Mouse (Mus musculus) embryonic facial prominence, embryonic 11.5 days (tissue): ENCODE measurements around the gene Fbxo4. TPM values are rescaled to one million over a fixed set of nuclear protein-coding genes. Genes with fewer than 3 reads are reported as not detected.
A peak's percentile ranks its signal among the peaks of the same experiment; 100 is the strongest.

ENCODE experiments used
- ATAC-seq: fragments of 200-750 bp; cut with Nextera tagmentation; replicated peaks from 2 replicates; pipeline ENCODE4 v1.8.0; 2017; ENCODE audit warnings: low read depth; ENCODE audit not compliant: insufficient number of reproducible peaks, low FRiP score, low TSS enrichment
- DNase-seq: peaks from one replicate; pipeline ENCODE4 v3.0.0-alpha.2; 2015; ENCODE audit warnings: low spot score
- H3K27ac ChIP-seq: fragments of 300-500 bp; sonication (generic); replicated peaks from 2 replicates; pipeline ENCODE4 v1.5.1; 2014; ENCODE audit warnings: mild to moderate bottlenecking, low read depth, low read length, control low read depth
- H3K27me3 ChIP-seq: fragments of 300-500 bp; sonication (generic); 2 replicates; pipeline ENCODE4 v1.6.1; 2014; ENCODE audit warnings: mild to moderate bottlenecking, low read length, moderate library complexity, mixed read lengths; ENCODE audit not compliant: control insufficient read depth, insufficient read depth
- H3K36me3 ChIP-seq: fragments of 300-500 bp; sonication (generic); replicated peaks from 2 replicates; pipeline ENCODE4 v1.6.1; 2014; ENCODE audit warnings: low read depth, mild to moderate bottlenecking, low read length, moderate library complexity, mixed read lengths; ENCODE audit not compliant: control insufficient read depth, insufficient read depth
- H3K4me1 ChIP-seq: fragments of 300-500 bp; sonication (generic); 2 replicates; pipeline ENCODE4 v1.6.1; 2014; ENCODE audit warnings: low read length, mixed read lengths; ENCODE audit not compliant: control insufficient read depth, insufficient read depth
- H3K4me2 ChIP-seq: fragments of 300-500 bp; sonication (generic); 2 replicates; pipeline ENCODE4 v1.6.1; 2014; ENCODE audit warnings: low read depth, mild to moderate bottlenecking, control low read depth, low read length, moderate library complexity
- H3K4me3 ChIP-seq: fragments of 300-500 bp; sonication (generic); 2 replicates; pipeline ENCODE4 v1.5.1; 2014; ENCODE audit warnings: low read depth, low read length, control low read depth
- H3K9ac ChIP-seq: fragments of 300-500 bp; sonication (generic); replicated peaks from 2 replicates; pipeline ENCODE4 v1.6.1; 2014; ENCODE audit warnings: mild to moderate bottlenecking, control low read depth, low read length
- H3K9me3 ChIP-seq: fragments of 300-500 bp; sonication (generic); replicated peaks from 2 replicates; pipeline ENCODE4 v1.6.1; 2016; ENCODE audit warnings: mild to moderate bottlenecking, low read length, inconsistent platforms, mixed read lengths; ENCODE audit not compliant: control insufficient read depth
- WGBS: fragments of 180-500 bp; shearing (Covaris S2); extraction: QIAGEN DNeasy Blood & Tissue Kit; methylation state at CpG from one replicate; pipeline ENCODE4 v1.1.7; 2014; 5-methylcytosine and 5-hydroxymethylcytosine counted together
- polyA plus RNA-seq: library from polyadenylated mRNA; unstranded; fragments of >200 nt; fragmentation: Nextera tagmentation; extraction: Ambion mirVana; gene quantifications from 2 replicates; pipeline ENCODE4 v1.2.1, GENCODE M21; 2014

Gene Fbxo4
- polyA plus RNA-seq, 1 experiment from 2014 or later, result 6.2 TPM

GRCm38 (mm10) chr15:3970193-3970592 is 9.2 kb downstream of the Fbxo4 start:
- Histone ChIP-seq H3K36me3 (no peaks in the 10 kb centered on the region), H3K9ac (no peak overlapping the region), H3K4me3 (no peak overlapping the region), H3K4me2 (no peak overlapping the region), H3K4me1 (no peaks in the 10 kb centered on the region), H3K27me3 (no peaks in the 10 kb centered on the region), H3K9me3 (no peaks in the 10 kb centered on the region), H3K27ac (no peak overlapping the region)
- no peak for ATAC-seq
- WGBS, result 94% methylated on average over 6 of the region's 6 CpGs
- DNase-seq, result no peak

GRCm38 (mm10) chr15:3969743-3970142 is 9.6 kb downstream of the Fbxo4 start:
- Histone ChIP-seq H3K27me3 (no peaks in the 10 kb centered on the region), H3K27ac (no peak overlapping the region), H3K4me3 (no peak overlapping the region), H3K4me1 (no peaks in the 10 kb centered on the region), H3K9me3 (no peaks in the 10 kb centered on the region), H3K9ac (no peak overlapping the region), H3K4me2 (no peak overlapping the region), H3K36me3 (no peaks in the 10 kb centered on the region)
- ATAC-seq (no peak), DNase-seq (no peak)
- WGBS, result 86% methylated on average over 14 of the region's 14 CpGs

DNA sequence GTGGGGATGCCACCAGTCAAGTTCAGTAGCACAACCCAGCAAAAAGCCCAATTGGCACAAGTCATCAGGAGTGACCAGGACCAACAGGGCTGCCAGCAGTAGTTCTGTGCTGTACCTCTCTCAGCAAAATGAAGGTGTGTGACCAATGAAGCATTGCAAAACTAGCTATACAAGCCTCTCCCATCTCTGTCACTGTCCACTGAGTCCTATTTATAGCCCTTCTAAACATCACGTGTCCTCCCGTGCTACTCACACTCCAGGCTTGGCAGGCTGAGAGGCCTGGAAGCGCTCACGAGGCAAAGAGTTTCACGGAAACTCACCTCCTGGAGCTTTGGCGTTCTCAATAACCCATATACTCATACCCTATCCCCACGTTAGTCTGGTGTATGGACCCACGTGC is 17.1 kb downstream of the Fbxo4 start:
- Histone ChIP-seq H3K27me3 (no peaks in the 10 kb centered on the region), H3K9ac (no peak overlapping the region), H3K36me3 (no peaks in the 10 kb centered on the region), H3K4me1 (no peaks in the 10 kb centered on the region), H3K4me3 (no peak overlapping the region), H3K4me2 (no peak overlapping the region), H3K9me3 (no peaks in the 10 kb centered on the region), H3K27ac (no peak overlapping the region)
- DNase-seq (no peak), ATAC-seq (no peak)
- WGBS, result 89% methylated on average over 8 of the region's 8 CpGs

DNA sequence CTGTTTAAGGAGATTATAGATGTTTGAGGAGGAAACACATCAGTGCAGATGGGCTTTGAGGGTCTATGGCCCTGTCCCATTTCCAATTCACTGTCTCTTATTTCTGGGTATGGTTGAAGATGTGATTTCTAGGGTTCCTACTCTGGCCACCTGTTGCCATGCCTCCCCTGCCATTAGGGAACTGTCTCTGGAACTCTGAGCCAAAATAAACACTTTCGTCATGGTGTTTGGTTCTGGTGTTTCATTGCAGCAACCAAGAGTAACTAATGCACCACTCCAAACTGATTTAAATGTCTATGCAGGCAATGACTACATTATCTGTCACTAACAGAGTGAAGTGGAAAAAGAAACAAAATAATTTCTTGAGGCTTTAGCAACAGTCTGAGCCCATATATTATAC is 19.3 kb downstream of the Fbxo4 start:
- Histone ChIP-seq H3K27ac (no peak overlapping the region), H3K4me2 (no peak overlapping the region), H3K27me3 (no peaks in the 10 kb centered on the region), H3K4me3 (no peak overlapping the region), H3K4me1 (no peaks in the 10 kb centered on the region), H3K9me3 (no peaks in the 10 kb centered on the region), H3K36me3 (no peaks in the 10 kb centered on the region), H3K9ac (no peak overlapping the region)
- DNase-seq (no peak), ATAC-seq (no peak)
- WGBS, result 59% methylated on average over 1 of the region's 1 CpGs

DNA sequence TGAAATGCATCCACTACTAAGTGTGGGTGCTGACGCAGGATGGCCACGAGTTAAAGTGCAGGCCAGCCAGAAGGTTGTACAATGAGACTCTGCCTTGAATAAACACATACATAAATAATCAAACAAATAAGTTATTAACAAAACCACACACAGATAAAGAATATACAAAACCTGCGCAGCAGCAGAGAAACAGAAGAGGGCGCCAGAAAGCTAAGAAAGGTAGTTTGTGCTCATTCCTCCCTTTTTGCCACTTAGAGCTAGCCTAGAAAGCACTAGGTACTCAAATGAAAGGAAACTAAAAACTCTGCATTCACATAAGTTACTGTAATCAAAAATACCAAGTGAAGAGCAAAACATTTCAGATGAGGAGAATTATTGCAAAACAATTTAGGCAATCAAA is 21.4 kb downstream of the Fbxo4 start:
- 28% methylated on average over 4 of the region's 4 CpGs for WGBS
- H3K27me3 ChIP-seq, result no peaks in the 10 kb centered on the region
- no peak overlapping the region for H3K27ac ChIP-seq
- no peak overlapping the region for H3K4me3 ChIP-seq
- ATAC-seq, result no peak
- no peak overlapping the region for H3K4me2 ChIP-seq
- H3K4me1 ChIP-seq, result no peaks in the 10 kb centered on the region
- no peak overlapping the region for H3K9ac ChIP-seq
- no peaks in the 10 kb centered on the region for H3K9me3 ChIP-seq
- DNase-seq, result peak; percentile 68
- no peaks in the 10 kb centered on the region for H3K36me3 ChIP-seq

DNA sequence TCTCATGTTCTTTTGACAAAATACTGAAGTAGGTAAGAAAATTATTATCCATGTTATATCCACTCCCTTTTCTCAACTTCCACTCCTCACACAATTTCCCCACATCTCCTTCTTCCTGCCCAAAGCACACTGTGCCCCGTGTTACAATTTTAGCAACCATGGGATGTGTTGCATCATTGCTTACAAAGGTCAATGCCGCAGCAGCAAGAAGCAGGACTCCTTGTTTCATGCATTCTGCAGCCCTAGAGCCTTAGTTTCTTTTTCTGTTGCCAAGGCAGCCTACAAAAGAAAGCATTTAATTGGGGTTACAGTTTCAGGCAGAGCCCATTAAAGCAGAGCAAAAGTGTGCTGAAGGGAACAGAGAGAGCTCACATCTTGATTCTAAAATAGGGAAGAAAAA is 24.4 kb downstream of the Fbxo4 start:
- no peak overlapping the region for H3K4me2 ChIP-seq
- no peak overlapping the region for H3K27ac ChIP-seq
- no peak overlapping the region for H3K4me3 ChIP-seq
- H3K4me1 ChIP-seq, result no peaks in the 10 kb centered on the region
- ATAC-seq (no peak), DNase-seq (no peak)
- no peaks in the 10 kb centered on the region for H3K27me3 ChIP-seq
- no peak overlapping the region for H3K9ac ChIP-seq
- H3K9me3 ChIP-seq, result no peaks in the 10 kb centered on the region
- H3K36me3 ChIP-seq, result no peaks in the 10 kb centered on the region
- 82% methylated on average over 2 of the region's 2 CpGs for whole genome bisulfite sequencing

GRCm38 (mm10) chr15:3938132-3938531 is 41.2 kb downstream of the Fbxo4 start:
- DNase-seq (no peak), ATAC-seq (no peak)
- WGBS, result 89% methylated on average over 2 of the region's 2 CpGs
- Histone ChIP-seq H3K4me3 (no peak overlapping the region), H3K4me2 (no peak overlapping the region), H3K9ac (no peak overlapping the region), H3K27ac (no peak overlapping the region), H3K4me1 (no peaks in the 10 kb centered on the region), H3K36me3 (no peaks in the 10 kb centered on the region), H3K27me3 (no peaks in the 10 kb centered on the region), H3K9me3 (no peaks in the 10 kb centered on the region)

- no peak overlapping the region for H3K9ac ChIP-seq
- DNase-seq (no peak), ATAC-seq (no peak)
- no peak overlapping the region for H3K27ac ChIP-seq
- H3K4me1 ChIP-seq, result no peaks in the 10 kb centered on the region
- no peak overlapping the region for H3K4me3 ChIP-seq
- no peaks in the 10 kb centered on the region for H3K27me3 ChIP-seq
- 83% methylated on average over 3 of the region's 3 CpGs for WGBS
- no peaks in the 10 kb centered on the region for H3K36me3 ChIP-seq
- no peak overlapping the region for H3K4me2 ChIP-seq
- no peaks in the 10 kb centered on the region for H3K9me3 ChIP-seq
Measured at GRCm38 (mm10) chr15:3936056-3936455, 43.3 kb downstream of the Fbxo4 start.
